Mouse (Mus musculus) limb, embryonic 14.5 days (tissue): ENCODE measurements around the gene Gm49388. TPM values are rescaled to one million over a fixed set of nuclear protein-coding genes. Genes with fewer than 3 reads are reported as not detected.
"Not testable (repeated sequence)": the region's sequence is repeated elsewhere in the genome, so short reads cannot be mapped to it uniquely, and the experiment has no call there.

Experiments
- ATAC-seq: fragments of 200-750 bp; cut with Nextera tagmentation; 2 replicates; pipeline ENCODE4 v1.8.0; 2017; ENCODE audit warnings: low read depth, moderate number of reproducible peaks, moderate TSS enrichment; ENCODE audit not compliant: low FRiP score
- DNase-seq: peaks from one replicate; pipeline ENCODE4 v3.0.0-alpha.2; 2015; ENCODE audit warnings: low spot score
- H3K27ac ChIP-seq: fragments of 300-500 bp; sonication (generic); replicated peaks from 2 replicates; pipeline ENCODE4 v1.5.1; 2014; ENCODE audit warnings: low read depth, mild to moderate bottlenecking, low read length, moderate library complexity, mixed read lengths
- H3K27me3 ChIP-seq: fragments of 300-500 bp; sonication (generic); 2 replicates; pipeline ENCODE4 v1.6.1; 2014; ENCODE audit warnings: low read length, mixed read lengths; ENCODE audit not compliant: control insufficient read depth, insufficient read depth
- H3K36me3 ChIP-seq: fragments of 300-500 bp; sonication (generic); 2 replicates; pipeline ENCODE4 v1.6.1; 2014; ENCODE audit warnings: mild to moderate bottlenecking, low read length, moderate library complexity, mixed read lengths; ENCODE audit not compliant: control insufficient read depth, insufficient read depth
- H3K4me1 ChIP-seq: fragments of 300-500 bp; sonication (generic); 2 replicates; pipeline ENCODE4 v1.6.1; 2014; ENCODE audit warnings: antibody characterized with exemption, low read length, mixed read lengths; ENCODE audit not compliant: control insufficient read depth, insufficient read depth
- H3K4me2 ChIP-seq: fragments of 300-500 bp; sonication (generic); replicated peaks from 2 replicates; pipeline ENCODE4 v1.6.1; 2014; ENCODE audit warnings: low read depth, mild to moderate bottlenecking, low read length, moderate library complexity; ENCODE audit not compliant: severe bottlenecking
- H3K4me3 ChIP-seq: fragments of 300-500 bp; sonication (generic); replicated peaks from 2 replicates; pipeline ENCODE4 v1.5.1; 2014; ENCODE audit warnings: low read length
- H3K9ac ChIP-seq: fragments of 300-500 bp; sonication (generic); 2 replicates; pipeline ENCODE4 v1.6.1; 2014; ENCODE audit warnings: mild to moderate bottlenecking, low read depth, low read length, moderate library complexity; ENCODE audit not compliant: severe bottlenecking
- H3K9me3 ChIP-seq: fragments of 300-500 bp; sonication (generic); 2 replicates; pipeline ENCODE4 v1.6.1; 2016; ENCODE audit warnings: low read length; ENCODE audit not compliant: control insufficient read depth
- POLR2A ChIP-seq: fragments of 200-500 bp; IDR thresholded peaks from 2 replicates; pipeline ENCODE4 v1.8.0; 2012; ENCODE audit warnings: inconsistent platforms, mild to moderate bottlenecking, moderate library complexity, borderline replicate concordance; ENCODE audit not compliant: insufficient read depth, insufficient read length; ENCODE audit errors: extremely low read depth
- WGBS: fragments of 180-500 bp; shearing (Covaris S2); extraction: QIAGEN DNeasy Blood & Tissue Kit; methylation state at CpG from one replicate; pipeline ENCODE4 v1.1.7; 2014; 5-methylcytosine and 5-hydroxymethylcytosine counted together
- polyA plus RNA-seq, 2 experiments: library from polyadenylated mRNA; depleted of rRNA in 1 of 2; stranded (reverse) in 1 of 2; unstranded in 1 of 2; fragments of >200 nt; fragmentation: Nextera tagmentation in 1 of 2; extraction: Ambion mirVana in 1 of 2; gene quantifications; 2 replicates each; pipeline versions ENCODE4 v1.2.1 to v1.2.3; 2012 to 2014

Gene Gm49388
- polyA plus RNA-seq, 2 experiments, result 0.44 TPM; not detected in 1

DNA sequence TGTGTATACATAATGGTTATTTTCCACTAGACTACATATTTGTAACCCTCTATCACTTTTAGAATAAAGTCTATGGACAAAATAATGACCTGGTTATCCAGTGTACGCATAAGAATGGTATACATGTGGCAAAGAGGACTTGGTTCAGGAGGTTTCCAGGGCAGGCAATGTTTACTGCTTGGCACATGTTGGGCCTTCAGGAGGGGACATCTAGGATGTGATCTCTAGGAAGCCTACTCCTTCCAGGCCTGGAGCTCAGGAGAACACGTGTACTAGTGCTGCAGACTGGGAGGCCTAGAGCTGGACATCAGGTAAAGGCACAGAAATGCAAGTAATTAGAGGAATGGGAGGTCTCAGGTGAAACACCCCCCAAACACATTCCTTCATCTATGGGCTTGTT is 50.1 kb downstream of the Gm49388 start:
- DNase-seq, result no peak
- TF ChIP-seq POLR2A, result no peak

DNA sequence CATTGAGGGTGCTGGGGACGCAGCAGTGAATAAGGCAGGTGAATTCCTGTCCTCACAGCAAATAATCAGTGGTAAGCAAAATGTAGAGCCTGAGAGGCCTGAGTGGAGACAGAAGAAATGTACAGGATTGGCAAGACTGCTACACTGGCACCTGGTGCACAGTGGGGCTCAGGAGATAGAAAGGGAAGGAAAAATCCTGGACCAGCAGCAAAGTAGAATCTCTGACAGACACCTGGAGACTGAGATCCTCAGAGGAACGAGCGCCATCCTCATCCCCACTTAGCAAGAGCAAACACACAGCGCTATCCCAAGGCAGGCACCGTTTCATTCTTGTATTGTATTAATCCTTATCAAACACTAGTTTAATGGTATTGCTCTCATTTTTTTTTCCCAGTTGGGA is 52.1 kb downstream of the Gm49388 start:
- no peak for DNase-seq
- Histone ChIP-seq H3K9ac (no peak overlapping the region), H3K4me2 (no peak overlapping the region), H3K36me3 (no peaks in the 10 kb centered on the region), H3K4me3 (no peak overlapping the region), H3K4me1 (0 out of 2 replicates have a peak, but pooled peaks cover 8% of the 10 kb centered on the region), H3K27me3 (no peaks in the 10 kb centered on the region), H3K9me3 (no peaks in the 10 kb centered on the region), H3K27ac (no peak overlapping the region)
- 90% methylated on average over 5 of the region's 5 CpGs for WGBS
- no peak for TF ChIP-seq POLR2A
- ATAC-seq, result no peak

More for the DNA sequence above, 50.1 kb downstream of the Gm49388 start:
- H3K27ac ChIP-seq, result no peak overlapping the region
- ATAC-seq, result no peak
- no peak overlapping the region for H3K4me3 ChIP-seq
- no peaks in the 10 kb centered on the region for H3K36me3 ChIP-seq
- no peak overlapping the region for H3K9ac ChIP-seq
- H3K4me2 ChIP-seq, result no peak overlapping the region
- no peaks in the 10 kb centered on the region for H3K9me3 ChIP-seq
- H3K27me3 ChIP-seq, result no peaks in the 10 kb centered on the region
- WGBS, result 74% methylated on average over 2 of the region's 2 CpGs
- 0 out of 2 replicates have a peak, but pooled peaks cover 2% of the 10 kb centered on the region for H3K4me1 ChIP-seq

DNA sequence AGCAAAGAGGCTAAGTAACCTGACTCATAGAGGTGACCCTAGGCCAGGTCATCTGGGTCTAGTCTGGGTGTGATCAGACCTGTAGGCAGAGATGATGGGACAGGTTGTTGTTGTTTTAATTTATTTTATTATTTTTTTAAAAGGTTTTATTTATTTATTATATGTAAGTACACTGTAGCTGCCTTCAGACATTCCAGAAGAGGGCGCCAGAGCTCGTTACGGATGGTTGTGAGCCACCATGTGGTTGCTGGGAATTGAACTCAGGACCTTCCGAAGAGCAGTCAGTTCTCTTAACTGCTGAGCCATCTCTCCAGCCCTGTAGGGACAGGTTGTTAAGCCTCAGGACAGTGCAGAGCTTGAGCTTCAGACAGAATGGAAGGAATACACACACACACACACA is 52.5 kb downstream of the Gm49388 start:
- H3K4me1 ChIP-seq, result 0 out of 2 replicates have a peak, but pooled peaks cover 12% of the 10 kb centered on the region
- not testable (repeated sequence) for H3K9me3 ChIP-seq, DNase-seq, H3K4me3 ChIP-seq, H3K9ac ChIP-seq, H3K36me3 ChIP-seq, H3K27me3 ChIP-seq, H3K27ac ChIP-seq, ATAC-seq, H3K4me2 ChIP-seq
- WGBS, result 76% methylated on average over 4 of the region's 4 CpGs

DNA sequence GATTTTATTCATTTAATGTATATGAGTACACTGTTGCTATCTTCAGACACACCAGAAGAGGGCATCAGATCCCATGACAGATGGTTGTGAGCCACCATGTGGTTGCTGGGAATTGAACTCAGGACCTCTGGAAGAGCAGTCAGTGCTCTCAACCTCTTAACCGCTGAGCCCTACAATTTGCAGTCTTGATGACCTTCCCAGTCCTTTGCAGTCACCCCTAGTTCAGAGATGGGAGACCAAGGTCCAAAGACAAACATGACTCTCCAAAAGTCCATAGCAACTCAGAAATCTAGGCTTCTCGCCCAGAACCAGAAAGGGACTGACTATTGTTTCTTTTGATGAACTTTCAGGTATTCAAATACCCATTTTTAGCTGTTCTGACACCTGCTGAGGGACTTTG is 54.6 kb downstream of the Gm49388 start:
- H3K27me3 ChIP-seq, H3K4me2 ChIP-seq, H3K9me3 ChIP-seq, H3K9ac ChIP-seq, ATAC-seq, H3K27ac ChIP-seq, DNase-seq, H3K4me3 ChIP-seq: not testable (repeated sequence)
- Histone ChIP-seq H3K4me1 (0 out of 2 replicates have a peak, but pooled peaks cover 12% of the 10 kb centered on the region), H3K36me3 (peaks cover 14% of the 10 kb centered on the region; the same call in 1 of the 2 replicates)
- 90% methylated on average over 2 of the region's 2 CpGs for WGBS

DNA sequence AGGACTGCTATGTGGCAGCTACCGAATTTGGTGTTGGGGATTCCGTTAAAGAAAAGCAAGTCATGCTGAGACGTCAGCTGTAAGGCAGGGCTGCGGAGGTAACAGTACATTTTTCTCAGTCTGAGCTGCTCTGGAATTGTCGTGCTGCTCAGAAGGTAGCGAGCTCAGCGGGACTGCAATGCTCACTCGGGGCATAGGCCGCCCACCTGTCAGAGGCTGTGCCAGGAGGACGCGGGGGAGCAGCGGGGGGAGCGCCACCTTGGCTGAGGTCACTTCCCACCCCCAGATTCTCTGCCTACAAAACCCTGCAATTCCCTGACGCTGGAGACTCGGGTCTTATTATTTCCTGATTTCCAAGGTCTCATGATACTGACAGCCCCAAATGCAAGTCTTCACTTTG is 55.5 kb downstream of the Gm49388 start:
- DNase-seq (no peak), ATAC-seq (peak; percentile 6)
- Histone ChIP-seq H3K9ac (peak overlapping the region; percentile 69), H3K4me2 (peak overlapping the region; percentile 93), H3K27ac (peak overlapping the region; percentile 90), H3K4me1 (0 out of 2 replicates have a peak, but pooled peaks cover 12% of the 10 kb centered on the region), H3K36me3 (peaks cover 20% of the 10 kb centered on the region; the same call in 1 of the 2 replicates), H3K27me3 (no peaks in the 10 kb centered on the region), H3K9me3 (no peaks in the 10 kb centered on the region), H3K4me3 (peak overlapping the region; percentile 75)
- no peak for TF ChIP-seq POLR2A
- WGBS, result 4% methylated on average over 15 of the region's 15 CpGs
